Mouse (Mus musculus): Measurements from ENCODE around the gene Cd79b.

DNA sequence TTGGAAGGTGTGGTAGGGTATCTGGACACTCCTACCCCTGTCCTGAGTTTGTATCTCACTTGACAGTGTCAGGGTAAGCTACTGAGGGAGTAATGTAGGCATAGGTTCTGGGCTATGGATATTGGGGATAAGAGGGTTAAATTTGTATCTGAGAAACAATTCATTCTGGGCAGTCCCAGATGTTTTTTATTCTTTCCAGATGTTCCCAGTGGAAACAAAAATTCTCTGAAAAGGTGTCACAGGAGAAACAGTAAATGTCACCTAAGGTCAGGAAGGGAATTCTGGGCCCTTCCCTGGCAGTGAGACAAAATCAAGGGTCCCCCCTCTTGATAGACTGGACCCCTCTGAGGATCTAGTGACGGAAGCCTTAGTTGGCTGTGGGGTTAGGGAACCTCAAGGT lies 1.9 kb upstream of the Cd79b start:
- TF ChIP-seq POLR2A (IDR thresholded peaks at IDR 0.05; ENCODE audit: borderline replicate concordance, control insufficient read depth, low read depth, low read length) (no peak), CTCF (IDR thresholded peaks at IDR 0.05; ENCODE audit: control insufficient read depth, insufficient read depth, low read length) (no peak)
